15 mouse cellular contexts compared by ENCODE assay signal in genomic region chr5:116007723-116008122, GRCm38 (mm10). TPM values are rescaled to one million over a fixed set of nuclear protein-coding genes. Genes with fewer than 3 reads are reported as not detected.
DNase-seq lines count a peak whose midpoint lies in the region; ATAC-seq and TF ChIP-seq lines count a peak whose summit lies in the region.
"Had no signal": no experiment of that assay in that cellular context is flagged by ENCODE, and none has a peak within 500 bp of the region (broad histone marks: within the 10 kb centered on the region; RNA-seq: fewer than 3 reads in every experiment).

No protein-coding gene starts in this region.

- H3K27me3 ChIP-seq in kidney, embryonic 15.5 days = no peaks in the 10 kb centered on the region
- H3K27me3 ChIP-seq: embryonic facial prominence, embryonic 13.5 days; forebrain, embryonic 13.5 days; midbrain, embryonic 15.5 days; neural tube, embryonic 12.5 days had no signal

- peak; percentile 43 for DNase-seq in kidney, adult 18-20 months
- DNase-seq in kidney, adult 8-10 months = no peak
- DNase-seq in R1 (ENCODE audit: low read depth, low spot score) = peak; percentile 74
- peak; percentile 54 for DNase-seq in lung, postnatal 36 days
- no peak for DNase-seq in layer of hippocampus, adult 2 months (ENCODE audit: low spot score in 2 of 2)
- no peak for DNase-seq in retina, postnatal 1 day
- DNase-seq: cerebellum, adult 11 months; heart, postnatal 36 days had no signal

- peaks cover 56% of the 10 kb centered on the region for H3K4me1 ChIP-seq in kidney, embryonic 15.5 days
- H3K4me1 ChIP-seq: forebrain, embryonic 13.5 days; midbrain, embryonic 15.5 days had no signal

- 76% methylated on average over 13 of the region's 13 CpGs for WGBS in kidney, embryonic 15.5 days

- no peak overlapping the region for H3K4me3 ChIP-seq in kidney, embryonic 15.5 days (replicated peaks)
- H3K4me3 ChIP-seq in layer of hippocampus, adult 2 months = no peak overlapping the region
- H3K4me3 ChIP-seq: embryonic facial prominence, embryonic 13.5 days; forebrain, embryonic 13.5 days; midbrain, embryonic 15.5 days; neural tube, embryonic 12.5 days had no signal

- no peak overlapping the region for H3K4me2 ChIP-seq in kidney, embryonic 15.5 days
- H3K4me2 ChIP-seq: embryonic facial prominence, embryonic 13.5 days; forebrain, embryonic 13.5 days; midbrain, embryonic 15.5 days; neural tube, embryonic 12.5 days had no signal

- ATAC-seq in kidney, embryonic 15.5 days (replicated peaks; ENCODE audit: low FRiP score) = no peak
- ATAC-seq in granulocyte monocyte progenitor cell, adult 5-6 weeks (replicated peaks; ENCODE audit: poor library complexity, severe bottlenecking) = no peak
- ATAC-seq: activated CD4-positive, CD25-positive, alpha-beta regulatory T cell, adult 4 months; forebrain, embryonic 13.5 days; midbrain, embryonic 15.5 days had no signal

- no peak for TF ChIP-seq CTCF in layer of hippocampus, adult 2 months (conservative IDR thresholded peaks at IDR 0.05)

- H3K9me3 ChIP-seq in kidney, embryonic 15.5 days (replicated peaks) = no peaks in the 10 kb centered on the region
- H3K9me3 ChIP-seq: embryonic facial prominence, embryonic 13.5 days; forebrain, embryonic 13.5 days; midbrain, embryonic 15.5 days; neural tube, embryonic 12.5 days had no signal

- no peak overlapping the region for H3K9ac ChIP-seq in kidney, embryonic 15.5 days
- H3K9ac ChIP-seq: embryonic facial prominence, embryonic 13.5 days; forebrain, embryonic 13.5 days; midbrain, embryonic 15.5 days; neural tube, embryonic 12.5 days had no signal

- H3K36me3 ChIP-seq in kidney, embryonic 15.5 days = peaks cover 13% of the 10 kb centered on the region; the same call in 1 of the 2 replicates
- H3K36me3 ChIP-seq: midbrain, embryonic 15.5 days had no signal

- H3K27ac ChIP-seq in kidney, embryonic 15.5 days = peak overlapping the region; percentile 89
- no peak overlapping the region for H3K27ac ChIP-seq in layer of hippocampus, adult 2 months
- H3K27ac ChIP-seq: embryonic facial prominence, embryonic 13.5 days; forebrain, embryonic 13.5 days; midbrain, embryonic 15.5 days; neural tube, embryonic 12.5 days had no signal

RNA-seq across cellular contexts. Expression of gene Prkab1, which starts 16.6 kb away (rescaled TPM):
- polyA plus RNA-seq in kidney, embryonic 15.5 days (2015; fragmentation: Nextera tagmentation; extraction: Ambion mirVana) = 74.6 and 85.1 TPM in 2 replicates
- 47.5 and 48.3 TPM in 2 replicates for total RNA-seq in granulocyte monocyte progenitor cell, adult 5-6 weeks (2014; fragmentation: Nextera tagmentation)
- total RNA-seq in granulocyte monocyte progenitor cell, adult 5-6 weeks (2017) = 17.2 and 20.8 TPM in 2 replicates
- total RNA-seq in layer of hippocampus, adult 2 months (2021) = 10 to 100 TPM; 19.4 to 19.7 TPM

Comparison
In these comparisons a context has a peak if more than half of its experiments do, and no peak if none do; other contexts are left out.
1. DNase-seq: peak in kidney, adult 18-20 months (single experiment), R1 (single experiment) and lung, postnatal 36 days (single experiment); none in kidney, adult 8-10 months (0 of 2), layer of hippocampus, adult 2 months (0 of 2) and retina, postnatal 1 day (single experiment).